ENCODE assay signal across 8 mouse cellular contexts in the genomic region with DNA sequence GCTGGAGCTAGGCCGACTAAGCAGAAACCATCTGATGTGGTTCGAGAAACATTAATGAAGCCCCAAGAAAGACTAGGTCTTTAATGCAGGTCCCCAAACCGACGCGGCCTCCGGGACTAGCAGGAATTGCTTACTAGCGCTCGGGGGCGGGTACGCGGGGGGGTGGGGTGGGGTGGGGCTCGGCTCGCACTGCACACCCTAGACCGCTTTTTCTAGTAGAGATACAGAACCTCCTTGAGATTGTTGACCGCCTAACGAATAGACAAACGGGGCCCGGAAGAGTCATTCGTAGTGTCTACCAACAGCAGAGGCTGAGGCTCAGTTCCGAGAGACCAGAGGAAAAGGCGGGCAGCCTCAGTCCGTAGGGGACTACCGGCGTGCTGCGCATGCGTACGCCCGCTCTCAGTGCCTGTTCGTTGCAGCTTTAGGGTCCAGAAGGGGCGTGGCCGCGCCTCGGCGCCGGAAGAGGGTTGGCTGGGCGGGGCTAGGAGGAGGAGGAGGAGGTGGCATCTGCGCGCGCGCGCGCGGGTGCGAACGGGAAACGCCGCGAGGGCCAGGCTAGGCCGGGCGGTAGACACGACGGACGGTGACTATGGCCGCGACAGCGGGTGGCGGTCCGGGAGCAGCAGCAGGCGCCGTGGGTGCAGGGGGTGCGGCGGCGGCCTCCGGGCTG. TPM values are rescaled to one million over a fixed set of nuclear protein-coding genes. Genes with fewer than 3 reads are reported as not detected.
A peak's percentile ranks its signal among the peaks of the same experiment; 100 is the strongest.
DNase-seq lines count a peak whose midpoint lies in the region; ATAC-seq and TF ChIP-seq lines count a peak whose summit lies in the region.

No protein-coding gene starts in this region.

- no peak for TF ChIP-seq CTCF in liver, embryonic 14.5 days (IDR thresholded peaks at IDR 0.05; ENCODE audit: low read depth)
- TF ChIP-seq CTCF in stomach, postnatal 0 days (IDR thresholded peaks at IDR 0.05; ENCODE audit: low read depth): no peak

- H3K9ac ChIP-seq in heart, embryonic 15.5 days: peak overlapping the region; percentile 95
- peak overlapping the region; percentile 83 for H3K9ac ChIP-seq in liver, embryonic 14.5 days (replicated peaks)
- H3K9ac ChIP-seq in neural tube, embryonic 11.5 days (ENCODE audit: low read length): peak overlapping the region; percentile 99
- H3K9ac ChIP-seq in stomach, postnatal 0 days (ENCODE audit: low read length): peak overlapping the region; percentile 95

- ATAC-seq in heart, embryonic 15.5 days (replicated peaks; ENCODE audit: insufficient number of reproducible peaks, insufficient read depth, low FRiP score, low read depth): peak; percentile 97
- ATAC-seq in liver, embryonic 14.5 days (ENCODE audit: insufficient read depth): peak; percentile 92
- peak; percentile 93 for ATAC-seq in neural tube, embryonic 11.5 days (ENCODE audit: insufficient read depth, low FRiP score, low TSS enrichment)
- peak; percentile 97 for ATAC-seq in stomach, postnatal 0 days (ENCODE audit: low FRiP score, low TSS enrichment)

- H3K27me3 ChIP-seq in forebrain, embryonic 10.5 days (ENCODE audit: poor library complexity, severe bottlenecking): no peaks in the 10 kb centered on the region
- H3K27me3 ChIP-seq in heart, embryonic 15.5 days: no peaks in the 10 kb centered on the region
- no peaks in the 10 kb centered on the region for H3K27me3 ChIP-seq in liver, embryonic 14.5 days (ENCODE audit: control insufficient read depth, insufficient read depth, low read length)
- H3K27me3 ChIP-seq in neural tube, embryonic 11.5 days (ENCODE audit: control insufficient read depth, insufficient read depth, low read length): no peaks in the 10 kb centered on the region
- H3K27me3 ChIP-seq in stomach, postnatal 0 days (ENCODE audit: control insufficient read depth, insufficient read depth, low read length): no peaks in the 10 kb centered on the region

- H3K4me3 ChIP-seq in forebrain, embryonic 10.5 days: peak overlapping the region; percentile 96
- H3K4me3 ChIP-seq in heart, embryonic 15.5 days: peak overlapping the region; percentile 93
- peak overlapping the region; percentile 74 to 83 for H3K4me3 ChIP-seq in liver, embryonic 14.5 days (ENCODE audit: insufficient read depth in 1 of 2, low read depth in 2 of 2, low read length in 2 of 2)
- peak overlapping the region; percentile 87 for H3K4me3 ChIP-seq in neural tube, embryonic 11.5 days (ENCODE audit: low read depth, low read length)
- peak overlapping the region; percentile 92 for H3K4me3 ChIP-seq in stomach, postnatal 0 days (ENCODE audit: low read depth, low read length)

- no peaks in the 10 kb centered on the region for H3K9me3 ChIP-seq in forebrain, embryonic 10.5 days
- no peaks in the 10 kb centered on the region for H3K9me3 ChIP-seq in heart, embryonic 15.5 days (replicated peaks)
- no peaks in the 10 kb centered on the region for H3K9me3 ChIP-seq in liver, embryonic 14.5 days (ENCODE audit: control insufficient read depth, low read length)
- no peaks in the 10 kb centered on the region for H3K9me3 ChIP-seq in neural tube, embryonic 11.5 days (ENCODE audit: control insufficient read depth, low read length)
- H3K9me3 ChIP-seq in stomach, postnatal 0 days (ENCODE audit: control insufficient read depth, low read length): no peaks in the 10 kb centered on the region

- DNase-seq in CD8-positive naive resting alpha-beta T cell, adult 2 months (ENCODE audit: low read depth in 2 of 2, low spot score in 2 of 2): peak; percentile 97 to 98
- DNase-seq in c-Kit-positive CD71-negative TER-119-negative erythroid progenitor cells, embryonic 14.5 days (ENCODE audit: low read depth): peak; percentile 99
- peak; percentile 100 for DNase-seq in forebrain, embryonic 10.5 days (ENCODE audit: extremely low spot score, low spot score)
- peak; percentile 100 for DNase-seq in kidney, postnatal 25 days
- peak; percentile 96 to 97 (median 97) for DNase-seq in liver, embryonic 14.5 days (ENCODE audit: low read depth in 3 of 3, low spot score in 3 of 3)
- peak; percentile 100 for DNase-seq in neural tube, embryonic 11.5 days (ENCODE audit: low spot score)
- peak; percentile 100 for DNase-seq in stomach, postnatal 0 days (ENCODE audit: low spot score)

- WGBS in forebrain, embryonic 10.5 days: under 1% methylated on average over 63 of the region's 64 CpGs
- WGBS in heart, embryonic 15.5 days: under 1% methylated on average over 64 of the region's 64 CpGs
- under 1% methylated on average over 64 of the region's 64 CpGs for WGBS in liver, embryonic 14.5 days (ENCODE audit: insufficient replicate concordance)
- WGBS in neural tube, embryonic 11.5 days: under 1% methylated on average over 64 of the region's 64 CpGs
- WGBS in stomach, postnatal 0 days: under 1% methylated on average over 52 of the region's 64 CpGs

- H3K36me3 ChIP-seq in forebrain, embryonic 10.5 days (replicated peaks): peaks cover 39% of the 10 kb centered on the region
- H3K36me3 ChIP-seq in heart, embryonic 15.5 days: peaks cover 9% of the 10 kb centered on the region; the same call in 1 of the 2 replicates
- peaks cover 12% of the 10 kb centered on the region for H3K36me3 ChIP-seq in liver, embryonic 14.5 days (replicated peaks; ENCODE audit: control insufficient read depth, insufficient read depth, low read depth)
- peaks cover 2% of the 10 kb centered on the region; the same call in 1 of the 2 replicates for H3K36me3 ChIP-seq in neural tube, embryonic 11.5 days (ENCODE audit: control insufficient read depth, insufficient read depth, low read length)
- no peaks in the 10 kb centered on the region for H3K36me3 ChIP-seq in stomach, postnatal 0 days (ENCODE audit: control insufficient read depth, insufficient read depth, low read length)

- no peak for TF ChIP-seq EP300 in liver, embryonic 14.5 days (IDR thresholded peaks at IDR 0.05; ENCODE audit: low read depth)
- no peak for TF ChIP-seq EP300 in stomach, postnatal 0 days (optimal IDR thresholded peaks at IDR 0.05)

- peaks cover 33% of the 10 kb centered on the region for H3K4me1 ChIP-seq in forebrain, embryonic 10.5 days
- peaks cover 17% of the 10 kb centered on the region for H3K4me1 ChIP-seq in heart, embryonic 15.5 days (replicated peaks)
- H3K4me1 ChIP-seq in liver, embryonic 14.5 days (replicated peaks; ENCODE audit: control insufficient read depth in 2 of 2, insufficient read depth in 2 of 2, low read length in 1 of 2): peaks cover 16 to 23% of the 10 kb centered on the region in 2 experiments
- peaks cover 13% of the 10 kb centered on the region for H3K4me1 ChIP-seq in neural tube, embryonic 11.5 days (ENCODE audit: control insufficient read depth, insufficient read depth, low read length)
- no peaks in the 10 kb centered on the region for H3K4me1 ChIP-seq in stomach, postnatal 0 days (replicated peaks; ENCODE audit: control insufficient read depth, insufficient read depth)

- H3K27ac ChIP-seq in forebrain, embryonic 10.5 days: peak overlapping the region; percentile 99
- peak overlapping the region; percentile 91 for H3K27ac ChIP-seq in heart, embryonic 15.5 days
- peak overlapping the region; percentile 97 for H3K27ac ChIP-seq in liver, embryonic 14.5 days
- peak overlapping the region; percentile 92 for H3K27ac ChIP-seq in neural tube, embryonic 11.5 days (ENCODE audit: low read depth, low read length)
- H3K27ac ChIP-seq in stomach, postnatal 0 days (replicated peaks): peak overlapping the region; percentile 91

- peak overlapping the region; percentile 77 for H3K4me2 ChIP-seq in heart, embryonic 15.5 days
- H3K4me2 ChIP-seq in liver, embryonic 14.5 days (ENCODE audit: low read depth): peak overlapping the region; percentile 99
- peak overlapping the region; percentile 53 for H3K4me2 ChIP-seq in neural tube, embryonic 11.5 days (ENCODE audit: low read depth)
- H3K4me2 ChIP-seq in stomach, postnatal 0 days (replicated peaks; ENCODE audit: low read depth): peak overlapping the region; percentile 78

RNA-seq across cellular contexts. Expression of a gene that starts 14.0 kb away (rescaled TPM):
- polyA plus RNA-seq in forebrain, embryonic 10.5 days (2016; fragmentation: Nextera tagmentation; extraction: Ambion mirVana): 186 and 200 TPM in 2 replicates
- polyA plus RNA-seq in heart, embryonic 15.5 days (2015; fragmentation: Nextera tagmentation; extraction: Ambion mirVana): 83.5 and 92.4 TPM in 2 replicates
- 21.3 and 24.9 TPM in 2 replicates for polyA plus RNA-seq in liver, embryonic 14.5 days (2012; rRNA removed)
- 27.4 and 37.1 TPM in 2 replicates for polyA plus RNA-seq in liver, embryonic 14.5 days (2014; fragmentation: Nextera tagmentation; extraction: Ambion mirVana)
- 166 and 178 TPM in 2 replicates for polyA plus RNA-seq in neural tube, embryonic 11.5 days (2014; fragmentation: Nextera tagmentation; extraction: Ambion mirVana)
- polyA plus RNA-seq in stomach, postnatal 0 days (2015; fragmentation: Nextera tagmentation; extraction: Ambion mirVana): 43.5 and 44.2 TPM in 2 replicates

RNA-seq across cellular contexts. Expression of a gene that starts 14.2 kb away (rescaled TPM):
- polyA plus RNA-seq in forebrain, embryonic 10.5 days (2016; fragmentation: Nextera tagmentation; extraction: Ambion mirVana): 181 and 205 TPM in 2 replicates
- polyA plus RNA-seq in heart, embryonic 15.5 days (2015; fragmentation: Nextera tagmentation; extraction: Ambion mirVana): 56.6 and 70.7 TPM in 2 replicates
- polyA plus RNA-seq in liver, embryonic 14.5 days (2012; rRNA removed): 9.8 and 13.5 TPM in 2 replicates
- polyA plus RNA-seq in liver, embryonic 14.5 days (2014; fragmentation: Nextera tagmentation; extraction: Ambion mirVana): 31.4 and 35.5 TPM in 2 replicates
- 157 and 167 TPM in 2 replicates for polyA plus RNA-seq in neural tube, embryonic 11.5 days (2014; fragmentation: Nextera tagmentation; extraction: Ambion mirVana)
- 23.1 and 26.6 TPM in 2 replicates for polyA plus RNA-seq in stomach, postnatal 0 days (2015; fragmentation: Nextera tagmentation; extraction: Ambion mirVana)

Comparison
In these comparisons a context has a peak if more than half of its experiments do, and no peak if none do; other contexts are left out.
1. Peak in every context shown above with its lines: DNase-seq, ATAC-seq, H3K4me3 ChIP-seq and H3K27ac ChIP-seq.